Mouse (Mus musculus) forebrain, embryonic 16.5 days (tissue): Measurements from ENCODE around the gene Ap1s3. TPM values are rescaled to one million over a fixed set of nuclear protein-coding genes. Genes with fewer than 3 reads are reported as not detected.

Experiments
- ATAC-seq: fragments of 200-750 bp; cut with Nextera tagmentation; 2 replicates; pipeline ENCODE4 v1.8.0; 2017; ENCODE audit warnings: mild to moderate bottlenecking, moderate library complexity
- H3K27ac ChIP-seq: fragments of 300-500 bp; sonication (generic); 2 replicates; pipeline ENCODE4 v1.5.1; 2014; ENCODE audit warnings: low read length, control low read depth
- H3K27me3 ChIP-seq: fragments of 300-500 bp; sonication (generic); replicated peaks from 2 replicates; pipeline ENCODE4 v1.6.1; 2014; ENCODE audit warnings: low read length; ENCODE audit not compliant: control insufficient read depth, insufficient read depth
- H3K36me3 ChIP-seq: fragments of 300-500 bp; sonication (generic); 2 replicates; pipeline ENCODE4 v1.6.1; 2014; ENCODE audit not compliant: control insufficient read depth, insufficient read depth
- H3K4me1 ChIP-seq: fragments of 300-500 bp; sonication (generic); replicated peaks from 2 replicates; pipeline ENCODE4 v1.6.1; 2014; ENCODE audit warnings: low read length; ENCODE audit not compliant: control insufficient read depth, insufficient read depth
- H3K4me2 ChIP-seq: fragments of 300-500 bp; sonication (generic); 2 replicates; pipeline ENCODE4 v1.6.1; 2014; ENCODE audit warnings: mild to moderate bottlenecking, low read length, control low read depth
- H3K4me3 ChIP-seq: fragments of 300-500 bp; sonication (generic); replicated peaks from 2 replicates; pipeline ENCODE4 v1.5.1; 2014; ENCODE audit warnings: mild to moderate bottlenecking, low read length, control low read depth
- H3K9ac ChIP-seq: fragments of 300-500 bp; sonication (generic); replicated peaks from 2 replicates; pipeline ENCODE4 v1.6.1; 2014; ENCODE audit warnings: low read depth, low read length, control low read depth
- H3K9me3 ChIP-seq: fragments of 300-500 bp; sonication (generic); 2 replicates; pipeline ENCODE4 v1.6.1; 2016; ENCODE audit warnings: low read length; ENCODE audit not compliant: control insufficient read depth
- WGBS: fragments of 180-500 bp; shearing (Covaris S2); extraction: QIAGEN DNeasy Blood & Tissue Kit; methylation state at CpG from one replicate; pipeline ENCODE4 v1.1.7; 2014; 5-methylcytosine and 5-hydroxymethylcytosine counted together
- polyA plus RNA-seq: library from polyadenylated mRNA; unstranded; fragments of >200 nt; fragmentation: Nextera tagmentation; extraction: Ambion mirVana; gene quantifications from 2 replicates; pipeline ENCODE4 v1.2.1, GENCODE M21; 2015

The Ap1s3 gene
- polyA plus RNA-seq, 1 experiment from 2014 or later: not detected

DNA sequence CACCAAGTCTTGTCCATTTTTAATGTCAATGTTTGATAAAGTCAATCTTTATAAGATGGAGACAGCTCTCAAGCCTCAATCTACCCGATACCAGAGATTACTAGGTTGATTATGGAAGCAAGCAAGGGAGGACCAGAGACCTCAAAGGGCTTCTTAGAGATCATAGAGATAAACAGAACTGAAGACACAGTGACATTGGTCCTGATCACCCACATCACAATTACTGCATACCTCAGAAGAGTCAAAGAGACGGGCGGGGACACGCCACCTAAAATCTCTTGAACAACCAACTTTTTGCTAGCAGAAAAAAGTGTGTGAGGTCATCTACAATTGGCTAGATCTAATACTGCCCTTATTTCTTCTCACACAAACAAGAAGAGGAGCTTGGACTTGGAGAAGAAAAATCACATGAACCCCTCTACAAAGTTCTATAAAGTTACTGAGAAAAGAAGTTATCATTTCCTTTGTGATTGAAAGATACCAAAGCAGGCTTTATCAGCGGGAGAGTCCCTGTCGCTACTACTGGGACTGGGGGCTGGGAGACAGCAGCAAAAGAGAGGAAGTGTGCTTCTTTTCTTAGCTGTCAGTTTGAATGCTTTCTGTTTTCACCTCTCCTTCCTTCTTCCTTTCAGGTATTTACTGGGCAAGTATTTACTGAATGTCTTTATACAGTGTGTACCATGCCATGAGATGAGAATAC is 28.2 kb downstream of the Ap1s3 start:
- H3K9me3 ChIP-seq: no peaks in the 10 kb centered on the region
- no peaks in the 10 kb centered on the region for H3K27me3 ChIP-seq
- no peaks in the 10 kb centered on the region for H3K4me1 ChIP-seq
- no peak overlapping the region for H3K9ac ChIP-seq
- WGBS: 93% methylated on average over 6 of the region's 6 CpGs
- H3K4me3 ChIP-seq: no peak overlapping the region
- no peak overlapping the region for H3K27ac ChIP-seq
- no peak for ATAC-seq
- no peak overlapping the region for H3K4me2 ChIP-seq
- no peaks in the 10 kb centered on the region for H3K36me3 ChIP-seq

DNA sequence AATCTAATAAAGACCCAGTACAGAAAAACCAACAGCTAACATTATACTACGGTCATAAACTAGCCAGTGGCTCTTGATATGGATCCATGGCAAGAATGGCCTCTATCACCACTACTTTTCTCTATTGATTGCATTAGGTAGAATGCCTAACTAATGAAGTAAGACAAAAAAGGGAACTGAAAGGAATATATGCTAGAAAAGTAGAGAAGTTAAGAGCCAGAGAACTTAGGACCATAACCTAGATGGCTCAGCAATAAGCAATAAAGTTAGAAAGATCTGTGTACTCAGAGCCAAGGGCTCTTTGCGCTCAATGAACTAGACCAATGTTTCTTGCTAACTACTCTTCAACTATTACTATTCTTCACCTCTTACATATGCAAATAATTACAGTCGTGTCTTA is 29.1 kb downstream of the Ap1s3 start:
- no peaks in the 10 kb centered on the region for H3K36me3 ChIP-seq
- WGBS: 93% methylated on average over 3 of the region's 3 CpGs
- H3K27me3 ChIP-seq: no peaks in the 10 kb centered on the region
- H3K9ac ChIP-seq: no peak overlapping the region
- no peaks in the 10 kb centered on the region for H3K4me1 ChIP-seq
- no peak for ATAC-seq
- no peaks in the 10 kb centered on the region for H3K9me3 ChIP-seq
- H3K4me3 ChIP-seq: no peak overlapping the region
- no peak overlapping the region for H3K4me2 ChIP-seq
- no peak overlapping the region for H3K27ac ChIP-seq

DNA sequence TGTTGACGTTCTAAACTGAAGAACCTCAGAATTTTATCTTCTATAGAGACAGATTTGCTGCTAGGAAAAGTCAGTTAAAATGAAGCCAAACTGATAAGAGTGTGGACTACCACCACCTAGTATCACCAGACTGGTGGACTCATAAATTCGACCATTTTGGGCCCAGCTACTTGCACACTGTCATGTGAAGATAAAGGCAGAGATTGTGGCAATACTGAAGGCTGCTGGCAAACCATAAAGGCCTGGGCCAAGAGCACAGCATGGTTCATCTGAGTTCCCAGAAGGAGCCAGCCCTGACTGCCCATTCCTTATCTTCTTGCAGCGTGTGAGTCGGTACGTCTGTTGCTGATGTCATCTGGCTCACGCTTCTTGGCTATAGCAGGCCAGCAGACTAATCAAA is 30.4 kb downstream of the Ap1s3 start:
- Histone ChIP-seq H3K36me3 (no peaks in the 10 kb centered on the region), H3K27me3 (no peaks in the 10 kb centered on the region), H3K27ac (no peak overlapping the region), H3K9ac (no peak overlapping the region), H3K4me1 (no peaks in the 10 kb centered on the region), H3K4me3 (no peak overlapping the region), H3K4me2 (no peak overlapping the region), H3K9me3 (no peaks in the 10 kb centered on the region)
- ATAC-seq: no peak
- WGBS: 85% methylated on average over 6 of the region's 6 CpGs

DNA sequence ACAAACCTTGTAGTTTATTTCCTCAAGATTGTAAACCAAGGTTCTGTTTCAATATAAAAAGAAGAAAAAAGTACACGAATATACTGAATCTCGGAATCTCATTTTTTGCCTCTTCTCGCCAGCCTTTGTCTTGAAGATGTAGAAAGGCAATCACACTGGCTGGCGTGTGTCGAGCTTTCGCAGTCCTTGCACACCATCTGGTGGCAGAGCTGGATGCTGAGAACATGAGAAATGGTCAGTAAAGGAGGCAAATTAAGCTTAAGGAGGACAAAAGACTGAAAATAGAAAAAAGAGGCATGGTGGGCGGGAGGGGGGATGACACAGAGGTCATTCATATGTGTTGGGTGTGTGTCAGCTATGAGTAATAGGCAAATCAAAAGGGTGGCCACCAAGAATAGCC is 31.6 kb downstream of the Ap1s3 start:
- Histone ChIP-seq H3K4me1 (no peaks in the 10 kb centered on the region), H3K4me2 (no peak overlapping the region), H3K4me3 (no peak overlapping the region), H3K27ac (no peak overlapping the region), H3K36me3 (no peaks in the 10 kb centered on the region), H3K9me3 (no peaks in the 10 kb centered on the region), H3K9ac (no peak overlapping the region), H3K27me3 (no peaks in the 10 kb centered on the region)
- 40% methylated on average over 7 of the region's 7 CpGs for WGBS
- ATAC-seq: peak; percentile 90

DNA sequence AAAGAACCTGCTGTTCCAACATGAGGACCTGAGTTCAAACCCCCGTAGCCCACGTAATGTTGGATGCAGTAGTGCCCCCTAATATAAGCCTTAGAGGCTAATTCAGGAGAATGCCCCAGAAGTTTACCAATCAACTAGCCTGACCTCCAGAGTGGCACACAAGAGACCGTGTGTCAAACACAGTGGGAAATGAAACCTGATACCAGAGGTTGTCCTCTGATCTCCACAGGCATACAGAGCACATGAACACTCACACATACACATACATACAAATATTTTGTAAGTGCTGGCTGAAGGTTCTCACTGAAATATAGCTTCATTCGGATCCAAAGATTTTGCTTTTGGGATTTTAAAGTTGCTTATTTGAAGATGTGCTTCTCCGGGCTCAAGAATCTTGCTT is 32.1 kb downstream of the Ap1s3 start:
- Histone ChIP-seq H3K4me1 (no peaks in the 10 kb centered on the region), H3K27me3 (no peaks in the 10 kb centered on the region), H3K9me3 (no peaks in the 10 kb centered on the region), H3K27ac (no peak overlapping the region), H3K36me3 (no peaks in the 10 kb centered on the region), H3K4me3 (no peak overlapping the region), H3K9ac (no peak overlapping the region), H3K4me2 (no peak overlapping the region)
- 72% methylated on average over 5 of the region's 5 CpGs for WGBS
- peak; percentile 57; the same call in 1 of the 2 replicates for ATAC-seq

DNA sequence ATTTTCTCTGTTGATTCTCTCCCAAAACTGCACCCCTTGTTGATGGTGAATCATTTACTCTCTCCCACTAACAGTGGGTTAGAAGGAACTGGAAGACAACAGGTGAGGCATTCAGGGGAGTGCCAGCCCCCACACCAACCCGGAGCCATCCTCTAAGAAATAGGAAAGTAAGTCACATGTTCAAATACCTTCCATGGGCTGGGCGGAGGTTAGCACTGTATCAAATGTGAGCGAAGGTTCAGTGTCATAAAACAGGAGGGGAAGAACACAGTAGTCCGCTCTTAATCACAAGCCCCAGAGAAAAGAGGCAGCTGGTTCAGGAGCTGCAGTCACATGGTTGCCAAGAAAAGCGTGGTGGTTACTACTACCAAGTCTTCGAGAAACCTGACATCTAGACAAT is 32.7 kb downstream of the Ap1s3 start:
- Histone ChIP-seq H3K27ac (no peak overlapping the region), H3K4me3 (no peak overlapping the region), H3K27me3 (no peaks in the 10 kb centered on the region), H3K9ac (no peak overlapping the region), H3K9me3 (no peaks in the 10 kb centered on the region), H3K36me3 (no peaks in the 10 kb centered on the region), H3K4me2 (no peak overlapping the region), H3K4me1 (no peaks in the 10 kb centered on the region)
- ATAC-seq: no peak
- 80% methylated on average over 6 of the region's 6 CpGs for WGBS

DNA sequence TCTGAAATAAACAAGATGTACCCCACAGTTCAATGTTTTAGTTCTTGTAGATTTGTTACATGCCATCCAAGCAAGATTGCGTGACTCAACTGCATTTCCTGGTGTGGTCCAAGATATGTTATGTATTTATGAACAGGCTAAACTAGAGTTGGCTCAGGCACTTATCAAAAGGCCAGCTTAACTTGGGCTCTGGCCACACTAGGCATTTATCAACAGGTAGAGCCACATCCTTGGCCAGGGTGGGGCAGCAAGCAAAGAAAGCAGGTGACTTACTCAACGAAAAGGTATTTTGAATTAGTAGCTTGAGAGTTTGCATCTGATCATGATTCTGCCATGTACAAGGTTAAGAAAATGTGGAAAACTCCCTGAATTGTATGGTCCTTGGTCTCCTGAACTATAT is 34.0 kb downstream of the Ap1s3 start:
- H3K36me3 ChIP-seq: no peaks in the 10 kb centered on the region
- H3K27ac ChIP-seq: no peak overlapping the region
- no peak overlapping the region for H3K9ac ChIP-seq
- H3K4me1 ChIP-seq: no peaks in the 10 kb centered on the region
- no peaks in the 10 kb centered on the region for H3K27me3 ChIP-seq
- no peaks in the 10 kb centered on the region for H3K9me3 ChIP-seq
- no peak for ATAC-seq
- H3K4me2 ChIP-seq: no peak overlapping the region
- WGBS: 100% methylated on average over 2 of the region's 2 CpGs
- H3K4me3 ChIP-seq: no peak overlapping the region

DNA sequence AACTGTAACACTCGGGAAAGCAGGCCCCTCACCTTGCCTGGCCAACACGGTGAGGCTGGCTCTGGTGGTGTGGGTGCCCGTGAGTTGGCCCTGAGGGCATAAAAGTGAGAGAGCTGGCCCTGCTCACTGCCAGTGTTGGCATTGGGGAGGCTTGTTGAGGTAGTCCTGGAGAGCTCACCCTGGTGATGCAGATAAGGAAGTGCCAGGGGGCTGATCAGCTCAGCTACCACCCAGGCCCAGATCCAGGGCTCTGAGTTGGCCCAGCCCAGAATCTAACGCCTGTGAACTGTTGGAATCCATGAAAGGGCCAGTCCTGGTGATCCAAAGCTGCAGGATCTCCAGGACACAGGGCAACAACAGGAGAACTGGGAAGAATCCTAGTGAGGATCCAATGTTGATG is 40.3 kb downstream of the Ap1s3 start:
- H3K27ac ChIP-seq: no peak overlapping the region
- ATAC-seq: no peak
- H3K4me1 ChIP-seq: no peaks in the 10 kb centered on the region
- H3K4me3 ChIP-seq: no peak overlapping the region
- no peaks in the 10 kb centered on the region for H3K9me3 ChIP-seq
- H3K27me3 ChIP-seq: no peaks in the 10 kb centered on the region
- WGBS: 91% methylated on average over 4 of the region's 4 CpGs
- H3K36me3 ChIP-seq: no peaks in the 10 kb centered on the region
- no peak overlapping the region for H3K9ac ChIP-seq
- no peak overlapping the region for H3K4me2 ChIP-seq

DNA sequence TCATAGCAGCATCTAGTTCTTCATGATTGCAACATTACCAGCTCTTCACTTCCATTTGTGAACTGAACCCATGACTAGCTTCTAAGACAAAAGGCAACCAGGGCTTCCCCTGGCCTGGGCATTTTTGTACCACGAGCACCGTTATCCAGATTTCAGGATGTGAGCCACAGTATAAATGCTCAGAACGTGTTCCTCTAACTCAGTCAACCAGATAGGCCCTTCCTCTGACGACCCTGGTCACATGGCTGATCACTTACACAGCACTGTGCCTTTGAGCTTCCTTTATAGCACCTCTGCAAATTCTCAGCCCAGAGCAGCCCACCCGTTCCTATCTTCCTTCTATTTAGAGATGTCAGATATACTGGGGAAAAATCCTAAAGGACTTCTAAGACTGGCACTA is 42.0 kb downstream of the Ap1s3 start:
- no peaks in the 10 kb centered on the region for H3K27me3 ChIP-seq
- no peak overlapping the region for H3K27ac ChIP-seq
- no peaks in the 10 kb centered on the region for H3K9me3 ChIP-seq
- no peak overlapping the region for H3K9ac ChIP-seq
- H3K36me3 ChIP-seq: no peaks in the 10 kb centered on the region
- H3K4me3 ChIP-seq: no peak overlapping the region
- no peak overlapping the region for H3K4me2 ChIP-seq
- WGBS: 85% methylated on average over 5 of the region's 5 CpGs
- no peaks in the 10 kb centered on the region for H3K4me1 ChIP-seq
- ATAC-seq: no peak

DNA sequence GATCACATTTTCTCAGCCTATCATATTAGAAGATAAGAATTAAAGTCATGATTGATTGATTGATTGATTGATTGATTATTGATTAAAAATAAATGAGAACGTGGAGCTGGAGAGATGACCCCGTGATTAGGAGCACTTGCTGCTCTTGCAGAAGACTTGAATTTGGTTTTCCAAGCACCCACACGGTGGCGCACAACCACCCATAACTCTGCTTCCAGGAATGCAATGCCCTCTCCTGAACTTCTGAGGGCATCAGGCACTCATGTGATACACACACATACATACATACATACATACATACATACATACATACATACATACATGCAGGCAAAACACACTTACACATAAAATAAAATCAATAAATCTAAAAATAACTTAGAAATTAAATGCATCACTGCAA is 45.6 kb downstream of the Ap1s3 start:
- Histone ChIP-seq H3K9me3 (no peaks in the 10 kb centered on the region), H3K36me3 (no peaks in the 10 kb centered on the region), H3K27ac (no peak overlapping the region), H3K4me2 (no peak overlapping the region), H3K27me3 (no peaks in the 10 kb centered on the region), H3K4me3 (no peak overlapping the region), H3K9ac (no peak overlapping the region), H3K4me1 (no peaks in the 10 kb centered on the region)
- no peak for ATAC-seq
- WGBS: 76% methylated on average over 4 of the region's 4 CpGs
